Mouse (Mus musculus) kidney, embryonic 14.5 days (tissue): ENCODE results near the gene Map2k3. TPM values are rescaled to one million over a fixed set of nuclear protein-coding genes. Genes with fewer than 3 reads are reported as not detected.

Source experiments
- ATAC-seq: fragments of 200-750 bp; cut with Nextera tagmentation; 2 replicates; pipeline ENCODE4 v1.8.0; 2017; ENCODE audit warnings: moderate number of reproducible peaks, mild to moderate bottlenecking, moderate TSS enrichment, moderate library complexity; ENCODE audit not compliant: low FRiP score, low TSS enrichment
- H3K27ac ChIP-seq: fragments of 300-500 bp; sonication (generic); 2 replicates; pipeline ENCODE4 v1.5.1; 2014; ENCODE audit warnings: low read depth, mild to moderate bottlenecking, low read length, moderate library complexity, mixed read lengths
- H3K27me3 ChIP-seq: fragments of 300-500 bp; sonication (generic); 2 replicates; pipeline ENCODE4 v1.6.1; 2014; ENCODE audit warnings: mild to moderate bottlenecking, low read length; ENCODE audit not compliant: control insufficient read depth, insufficient read depth
- H3K36me3 ChIP-seq: fragments of 300-500 bp; sonication (generic); 2 replicates; pipeline ENCODE4 v1.6.1; 2014; ENCODE audit warnings: low read length, mixed read lengths; ENCODE audit not compliant: control insufficient read depth, insufficient read depth
- H3K4me1 ChIP-seq: fragments of 300-500 bp; sonication (generic); 2 replicates; pipeline ENCODE4 v1.6.1; 2014; ENCODE audit warnings: low read length, mixed read lengths; ENCODE audit not compliant: control insufficient read depth, insufficient read depth
- H3K4me2 ChIP-seq: fragments of 300-500 bp; sonication (generic); replicated peaks from 2 replicates; pipeline ENCODE4 v1.6.1; 2014; ENCODE audit warnings: low read depth, mild to moderate bottlenecking, low read length
- H3K4me3 ChIP-seq: fragments of 300-500 bp; sonication (generic); 2 replicates; pipeline ENCODE4 v1.5.1; 2014; ENCODE audit warnings: mild to moderate bottlenecking, low read length
- H3K9ac ChIP-seq: fragments of 300-500 bp; sonication (generic); 2 replicates; pipeline ENCODE4 v1.6.1; 2014; ENCODE audit warnings: low read depth, mild to moderate bottlenecking, low read length, moderate library complexity
- H3K9me3 ChIP-seq: fragments of 300-500 bp; sonication (generic); 2 replicates; pipeline ENCODE4 v1.6.1; 2016; ENCODE audit warnings: low read length; ENCODE audit not compliant: control insufficient read depth
- WGBS: fragments of 180-500 bp; shearing (Covaris S2); extraction: QIAGEN DNeasy Blood & Tissue Kit; methylation state at CpG from one replicate; pipeline ENCODE4 v1.1.7; 2014; 5-methylcytosine and 5-hydroxymethylcytosine counted together
- polyA plus RNA-seq: library from polyadenylated mRNA; unstranded; fragments of >200 nt; fragmentation: Nextera tagmentation; extraction: Ambion mirVana; gene quantifications from 2 replicates; pipeline ENCODE4 v1.2.1, GENCODE M21; 2014

Map2k3 gene
- polyA plus RNA-seq, 1 experiment from 2014 or later: 106 TPM

- ATAC-seq: no peak
- WGBS: 84% methylated on average over 6 of the region's 6 CpGs
- H3K9ac ChIP-seq: no peak overlapping the region
Measured at GRCm38 (mm10) chr11:60903661-60904061, 28.2 kb upstream of the Map2k3 start.

GRCm38 (mm10) chr11:60905407-60906120, 26.3 kb upstream of the Map2k3 start:
- H3K4me1 ChIP-seq: 0 out of 2 replicates have a peak, but pooled peaks cover 4% of the 10 kb centered on the region
- H3K27ac ChIP-seq: no peak overlapping the region
- no peak overlapping the region for H3K4me2 ChIP-seq
- H3K9ac ChIP-seq: no peak overlapping the region
- peaks cover 24% of the 10 kb centered on the region for H3K36me3 ChIP-seq
- H3K9me3 ChIP-seq: no peaks in the 10 kb centered on the region
- WGBS: 87% methylated on average over 10 of the region's 10 CpGs
- H3K27me3 ChIP-seq: no peaks in the 10 kb centered on the region
- no peak overlapping the region for H3K4me3 ChIP-seq
- ATAC-seq: no peak

More at GRCm38 (mm10) chr11:60903661-60904061, 28.2 kb upstream of the Map2k3 start:
- H3K4me2 ChIP-seq: no peak overlapping the region
- H3K4me3 ChIP-seq: no peak overlapping the region
- H3K9me3 ChIP-seq: no peaks in the 10 kb centered on the region
- 0 out of 2 replicates have a peak, but pooled peaks cover 4% of the 10 kb centered on the region for H3K4me1 ChIP-seq
- H3K27ac ChIP-seq: no peak overlapping the region
- H3K36me3 ChIP-seq: peaks cover 24% of the 10 kb centered on the region
- H3K27me3 ChIP-seq: no peaks in the 10 kb centered on the region

- no peaks in the 10 kb centered on the region for H3K9me3 ChIP-seq
- no peaks in the 10 kb centered on the region for H3K27me3 ChIP-seq
- peaks cover 24% of the 10 kb centered on the region for H3K36me3 ChIP-seq
- ATAC-seq: no peak
- H3K4me1 ChIP-seq: 0 out of 2 replicates have a peak, but pooled peaks cover 4% of the 10 kb centered on the region
- no peak overlapping the region for H3K4me3 ChIP-seq
- H3K4me2 ChIP-seq: no peak overlapping the region
- H3K9ac ChIP-seq: no peak overlapping the region
- 82% methylated on average over 4 of the region's 4 CpGs for WGBS
- no peak overlapping the region for H3K27ac ChIP-seq
Measured at GRCm38 (mm10) chr11:60906449-60906848, 25.4 kb upstream of the Map2k3 start.

GRCm38 (mm10) chr11:60908073-60908472, 23.8 kb upstream of the Map2k3 start:
- no peak for ATAC-seq
- Histone ChIP-seq H3K4me2 (no peak overlapping the region), H3K9me3 (no peaks in the 10 kb centered on the region), H3K27me3 (no peaks in the 10 kb centered on the region), H3K36me3 (peaks cover 24% of the 10 kb centered on the region), H3K4me1 (peaks cover 5% of the 10 kb centered on the region), H3K9ac (no peak overlapping the region), H3K27ac (no peak overlapping the region), H3K4me3 (no peak overlapping the region)
- 74% methylated on average over 3 of the region's 3 CpGs for whole genome bisulfite sequencing

- no peak overlapping the region for H3K4me2 ChIP-seq
- WGBS: 79% methylated on average over 1 of the region's 1 CpGs
- ATAC-seq: no peak
- H3K27me3 ChIP-seq: no peaks in the 10 kb centered on the region
- H3K4me1 ChIP-seq: peaks cover 5% of the 10 kb centered on the region
- no peak overlapping the region for H3K9ac ChIP-seq
- H3K36me3 ChIP-seq: peaks cover 18% of the 10 kb centered on the region
- H3K4me3 ChIP-seq: no peak overlapping the region
- H3K27ac ChIP-seq: no peak overlapping the region
- H3K9me3 ChIP-seq: no peaks in the 10 kb centered on the region
Measured at GRCm38 (mm10) chr11:60909626-60910025, 22.2 kb upstream of the Map2k3 start.

GRCm38 (mm10) chr11:60912525-60912973, 19.3 kb upstream of the Map2k3 start:
- no peaks in the 10 kb centered on the region for H3K36me3 ChIP-seq
- 18% methylated on average over 7 of the region's 7 CpGs for WGBS
- H3K4me3 ChIP-seq: peak overlapping the region; percentile 78
- H3K9ac ChIP-seq: peak overlapping the region; percentile 80
- ATAC-seq: no peak
- peak overlapping the region; percentile 45 for H3K4me2 ChIP-seq
- no peak overlapping the region for H3K27ac ChIP-seq
- peaks cover 5% of the 10 kb centered on the region for H3K4me1 ChIP-seq
- no peaks in the 10 kb centered on the region for H3K9me3 ChIP-seq
- no peaks in the 10 kb centered on the region for H3K27me3 ChIP-seq

- no peaks in the 10 kb centered on the region for H3K36me3 ChIP-seq
- peak overlapping the region; percentile 56 for H3K27ac ChIP-seq
- peak overlapping the region; percentile 45 for H3K4me2 ChIP-seq
- H3K27me3 ChIP-seq: no peaks in the 10 kb centered on the region
- ATAC-seq: peak; percentile 92
- peaks cover 5% of the 10 kb centered on the region for H3K4me1 ChIP-seq
- peak overlapping the region; percentile 78 for H3K4me3 ChIP-seq
- WGBS: under 1% methylated on average over 86 of the region's 86 CpGs
- H3K9ac ChIP-seq: peak overlapping the region; percentile 80
- no peaks in the 10 kb centered on the region for H3K9me3 ChIP-seq
Measured at GRCm38 (mm10) chr11:60913301-60914196, 18.3 kb upstream of the Map2k3 start.

GRCm38 (mm10) chr11:60914491-60914890, 17.3 kb upstream of the Map2k3 start, which contains the start of gene Natd1:
Natd1 (minus strand) TSS chr11:60914750.
- peak within 1 kb of the TSS; percentile 78 for H3K4me3 ChIP-seq
- H3K4me2 ChIP-seq: peak within 1 kb of the TSS; percentile 45
- H3K36me3 ChIP-seq: no peaks in the 10 kb centered on the region
- H3K9me3 ChIP-seq: no peaks in the 10 kb centered on the region
- peaks cover 5% of the 10 kb centered on the region for H3K4me1 ChIP-seq
- peak within 1 kb of the TSS; percentile 80 for H3K9ac ChIP-seq
- H3K27me3 ChIP-seq: no peaks in the 10 kb centered on the region
- 30% methylated on average over 7 of the region's 7 CpGs for WGBS
- ATAC-seq: no peak
- peak within 1 kb of the TSS; percentile 56; the same call in 1 of the 2 replicates for H3K27ac ChIP-seq
